Mouse (Mus musculus): Measurements from ENCODE around the gene Gm3435. TPM values are rescaled to one million over a fixed set of nuclear protein-coding genes. Genes with fewer than 3 reads are reported as not detected.

Gm3435 gene
- polyA plus RNA-seq (2012; rRNA removed) = 7.7 and 8.2 TPM in 2 replicates

GRCm38 (mm10) chr17:15009706-15010413 is at the start of gene Gm3435:
Gm3435 (plus strand) TSS chr17:15010176.

GRCm38 (mm10) chr17:14960951-14961556 is 48.9 kb upstream of the Gm3435 start, which contains the start of gene Phf10:
Phf10 (minus strand) TSS chr17:14961273.

GRCm38 (mm10) chr17:14978362-14979038 is 31.5 kb upstream of the Gm3435 start, which contains the start of the genes 9030025P20Rik and Gm3417:
9030025P20Rik (plus strand) TSS chr17:14978468.
Gm3417 (minus strand) TSS chr17:14978790.

GRCm38 (mm10) chr17:15041175-15041729 is 31.3 kb downstream of the Gm3435 start, which contains the start of the genes Ermard, Tcte3 and Gm3448:
Ermard (plus strand) TSS chr17:15041208.
Tcte3 (minus strand) TSS chr17:15041488.
Gm3448 (minus strand) TSS chr17:15041537.

Other genes starting within 250 kb of the Gm3435 start
- gene Wdr27, start 67.0 kb upstream of the Gm3435 start, polyA plus RNA-seq (2012; rRNA removed) = 3.3 and 5.9 TPM in 2 replicates
- gene 1600012H06Rik, start 67.0 kb upstream of the Gm3435 start, polyA plus RNA-seq (2012; rRNA removed) = 21.5 and 23.2 TPM in 2 replicates
- 75.5 and 78.7 TPM in 2 replicates for gene Phf10, start 48.9 kb upstream of the Gm3435 start, polyA plus RNA-seq (2012; rRNA removed)
- gene 9030025P20Rik, start 31.7 kb upstream of the Gm3435 start, polyA plus RNA-seq (2012; rRNA removed) = 20.8 TPM in 2 replicates
- 0.20 and 0.35 TPM in 2 replicates for gene Gm3417, start 31.4 kb upstream of the Gm3435 start, polyA plus RNA-seq (2012; rRNA removed)
- gene Ermard, start 31.0 kb downstream of the Gm3435 start, polyA plus RNA-seq (2012; rRNA removed) = 97.0 and 100 TPM in 2 replicates
- 0.23 TPM in 1 of 2 replicates, not detected in the other for gene Tcte3, start 31.3 kb downstream of the Gm3435 start, polyA plus RNA-seq (2012; rRNA removed)
- gene Gm3448, start 31.4 kb downstream of the Gm3435 start, polyA plus RNA-seq (2012; rRNA removed) = 4.3 and 5.3 TPM in 2 replicates